Mouse (Mus musculus): ENCODE measurements around the gene Ccdc82.
A peak's percentile ranks its signal among the peaks of the same experiment; 100 is the strongest.

Gene Ccdc82

GRCm38 (mm10) chr9:13246815-13247638, at the start of gene Ccdc82:
Ccdc82 (plus strand) TSS chr9:13246955.
- peak; percentile 70 for DNase-seq (ENCODE audit: low read depth, low spot score)

GRCm38 (mm10) chr9:13200079-13200478, 46.7 kb upstream of the Ccdc82 start:
- no peak for DNase-seq (ENCODE audit: low read depth, low spot score)

DNA sequence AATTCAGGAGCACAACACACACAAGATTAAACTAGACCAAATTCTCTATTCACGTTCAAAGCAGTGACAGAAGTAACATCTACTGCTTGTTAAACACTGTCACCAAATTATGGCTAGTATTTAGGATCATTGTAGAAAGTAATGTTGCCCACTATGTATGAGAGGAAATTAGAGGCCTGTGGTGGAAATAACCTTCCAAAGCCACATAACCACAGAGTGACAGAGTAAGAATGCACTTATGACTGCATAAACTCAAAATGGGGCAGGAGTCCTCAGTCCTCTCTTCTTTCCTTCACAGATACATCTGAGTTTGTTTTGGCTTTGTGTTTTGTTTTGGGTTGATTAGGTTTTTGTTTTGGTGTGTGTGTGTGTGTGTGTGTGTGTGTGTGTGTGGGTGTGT, 43.6 kb upstream of the Ccdc82 start:
- DNase-seq (ENCODE audit: low read depth, low spot score), result no peak

GRCm38 (mm10) chr9:13203681-13204080, 43.1 kb upstream of the Ccdc82 start:
- no peak for DNase-seq (ENCODE audit: low read depth, low spot score)

GRCm38 (mm10) chr9:13206369-13206768, 40.4 kb upstream of the Ccdc82 start:
- no peak for DNase-seq (ENCODE audit: low read depth, low spot score)

DNA sequence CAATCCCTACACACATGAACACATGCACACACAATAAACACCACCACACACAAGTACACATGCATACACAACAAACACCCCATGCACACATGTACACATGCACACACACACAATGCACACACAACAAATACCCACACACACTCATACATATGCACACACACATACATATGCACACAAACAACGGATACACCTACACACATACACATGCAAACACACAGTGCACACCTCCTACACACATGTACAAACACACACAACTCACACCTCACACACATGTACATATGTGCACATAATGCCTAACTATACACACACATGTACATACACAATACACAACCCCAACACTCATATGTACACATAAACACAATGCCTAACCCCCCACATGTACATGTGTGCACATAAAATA, 20.9 kb upstream of the Ccdc82 start:
- DNase-seq (ENCODE audit: low read depth, low spot score), result no peak

GRCm38 (mm10) chr9:13230553-13230952, 16.2 kb upstream of the Ccdc82 start:
- no peak for DNase-seq (ENCODE audit: low read depth, low spot score)

GRCm38 (mm10) chr9:13231545-13232216, 15.1 kb upstream of the Ccdc82 start:
- no peak for DNase-seq (ENCODE audit: low read depth, low spot score)

GRCm38 (mm10) chr9:13242321-13242720, 4.4 kb upstream of the Ccdc82 start:
- no peak for DNase-seq (ENCODE audit: low read depth, low spot score)

- DNase-seq (ENCODE audit: low read depth, low spot score), result no peak
Measured at GRCm38 (mm10) chr9:13245481-13245880, 1.3 kb upstream of the Ccdc82 start, which contains the start of gene Jrkl. Jrkl (minus strand) TSS chr9:13245829.

GRCm38 (mm10) chr9:13248104-13248503, 1.3 kb downstream of the Ccdc82 start:
- DNase-seq (ENCODE audit: low read depth, low spot score), result no peak

GRCm38 (mm10) chr9:13251251-13251650, 4.5 kb downstream of the Ccdc82 start:
- DNase-seq (ENCODE audit: low read depth, low spot score), result no peak

DNA sequence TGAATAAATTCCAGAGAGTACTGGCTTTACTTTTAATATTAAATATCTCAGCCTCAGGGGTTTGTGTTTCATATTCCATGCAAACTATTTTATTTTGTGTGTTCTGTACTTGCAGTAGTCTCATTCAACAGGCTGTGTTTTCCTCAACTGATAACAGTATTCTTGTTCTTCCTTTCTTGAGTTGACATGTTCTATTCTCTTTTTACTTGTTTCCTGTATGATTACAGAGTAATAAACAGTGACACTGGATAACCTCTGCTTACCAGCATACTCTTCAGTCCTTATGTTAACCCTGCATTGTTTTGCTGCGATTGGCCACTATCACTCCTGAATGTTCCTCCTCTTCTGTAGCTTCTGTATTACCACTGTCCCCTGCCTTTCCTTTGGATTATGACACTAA, 10.0 kb downstream of the Ccdc82 start:
- no peak for DNase-seq (ENCODE audit: low read depth, low spot score)

DNA sequence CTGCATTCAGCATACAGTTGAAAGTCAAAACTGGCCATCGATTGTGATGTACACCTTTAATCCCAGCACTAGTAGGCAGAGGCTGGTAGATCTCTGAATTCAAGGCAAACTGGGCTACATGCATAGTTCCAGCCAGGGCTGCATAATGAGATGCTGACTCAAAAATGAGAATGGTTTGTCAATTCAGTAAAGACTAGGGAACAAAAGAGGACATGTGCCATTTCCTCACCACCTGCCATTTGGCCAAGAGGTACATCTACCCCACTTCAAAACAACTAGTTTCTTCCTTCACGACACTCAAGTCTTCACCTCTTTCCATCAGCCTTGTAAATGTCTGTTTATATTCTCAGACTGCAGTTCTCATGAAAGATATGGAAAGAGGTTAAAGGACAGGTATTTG, 11.4 kb downstream of the Ccdc82 start:
- no peak for DNase-seq (ENCODE audit: low read depth, low spot score)

DNA sequence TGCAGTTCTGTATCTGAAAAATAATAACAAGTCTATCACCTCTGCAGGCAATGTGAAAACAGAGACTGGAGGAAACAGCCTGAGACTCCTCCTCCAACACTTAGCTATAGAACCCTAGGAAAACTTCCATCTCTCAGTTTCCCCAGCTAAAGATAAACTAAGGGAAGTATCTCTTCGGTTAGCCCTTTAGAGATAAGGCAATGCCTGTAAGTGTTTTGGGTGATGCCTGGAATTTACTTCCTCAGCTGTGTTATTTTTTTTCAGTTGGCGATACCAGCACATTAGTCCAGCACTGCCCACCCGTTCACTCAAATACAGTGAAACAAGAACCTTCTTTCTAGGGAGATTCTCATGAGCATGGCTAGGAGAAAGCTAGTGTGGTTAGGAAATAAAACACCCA, 14.2 kb downstream of the Ccdc82 start:
- no peak for DNase-seq (ENCODE audit: low read depth, low spot score)

DNA sequence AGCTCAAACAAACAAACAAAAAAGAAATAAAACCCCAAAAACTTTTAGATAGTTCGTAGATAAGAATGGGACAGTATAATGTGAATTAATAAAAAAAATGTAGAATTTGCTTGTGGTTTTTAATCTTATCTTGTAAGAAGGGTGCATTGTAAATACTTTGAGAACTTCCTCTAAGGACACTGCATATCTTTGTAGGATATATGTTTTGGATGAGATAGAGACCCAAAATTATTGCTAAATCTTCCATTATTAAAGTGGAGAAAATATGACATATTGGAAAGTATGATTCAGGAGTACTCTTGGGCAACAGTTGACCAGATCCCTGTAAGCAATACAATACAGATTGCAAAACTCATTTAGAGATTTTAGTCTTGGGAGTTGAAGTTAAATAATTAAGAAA, 26.5 kb downstream of the Ccdc82 start:
- DNase-seq (ENCODE audit: low read depth, low spot score), result no peak

- no peak for DNase-seq (ENCODE audit: low read depth, low spot score)
Measured at GRCm38 (mm10) chr9:13287482-13287881, 40.7 kb downstream of the Ccdc82 start.

- DNase-seq (ENCODE audit: low read depth, low spot score), result peak; percentile 22
Measured at GRCm38 (mm10) chr9:13296274-13297121, 49.7 kb downstream of the Ccdc82 start.

DNA sequence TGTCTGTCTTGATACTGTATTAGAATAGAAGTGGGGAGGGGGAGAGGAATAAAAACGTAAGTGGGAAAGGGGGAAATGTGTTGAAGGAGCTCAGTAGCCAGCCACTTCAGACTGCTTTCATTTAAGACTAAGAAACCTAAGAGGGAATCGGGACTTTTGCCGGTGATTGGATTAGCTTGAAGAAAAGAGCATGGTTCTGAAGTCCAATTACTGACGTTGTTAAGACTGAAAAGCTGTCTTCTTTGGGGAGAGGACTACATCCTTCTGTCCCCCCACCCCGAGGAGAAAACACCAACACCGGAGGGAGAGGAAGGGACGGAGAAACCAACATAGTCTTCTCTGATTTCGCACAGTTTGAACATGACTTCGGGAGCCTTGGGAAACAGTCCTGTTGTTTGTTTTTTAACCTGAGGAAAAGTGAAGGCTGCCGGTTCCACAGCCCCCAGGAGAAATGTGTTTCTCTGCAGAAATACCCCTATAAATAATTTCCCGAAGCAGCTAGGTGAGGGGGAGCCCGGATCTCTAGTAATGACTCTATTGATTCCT, 50.4 kb downstream of the Ccdc82 start:
- no peak for DNase-seq (ENCODE audit: low read depth, low spot score)

DNA sequence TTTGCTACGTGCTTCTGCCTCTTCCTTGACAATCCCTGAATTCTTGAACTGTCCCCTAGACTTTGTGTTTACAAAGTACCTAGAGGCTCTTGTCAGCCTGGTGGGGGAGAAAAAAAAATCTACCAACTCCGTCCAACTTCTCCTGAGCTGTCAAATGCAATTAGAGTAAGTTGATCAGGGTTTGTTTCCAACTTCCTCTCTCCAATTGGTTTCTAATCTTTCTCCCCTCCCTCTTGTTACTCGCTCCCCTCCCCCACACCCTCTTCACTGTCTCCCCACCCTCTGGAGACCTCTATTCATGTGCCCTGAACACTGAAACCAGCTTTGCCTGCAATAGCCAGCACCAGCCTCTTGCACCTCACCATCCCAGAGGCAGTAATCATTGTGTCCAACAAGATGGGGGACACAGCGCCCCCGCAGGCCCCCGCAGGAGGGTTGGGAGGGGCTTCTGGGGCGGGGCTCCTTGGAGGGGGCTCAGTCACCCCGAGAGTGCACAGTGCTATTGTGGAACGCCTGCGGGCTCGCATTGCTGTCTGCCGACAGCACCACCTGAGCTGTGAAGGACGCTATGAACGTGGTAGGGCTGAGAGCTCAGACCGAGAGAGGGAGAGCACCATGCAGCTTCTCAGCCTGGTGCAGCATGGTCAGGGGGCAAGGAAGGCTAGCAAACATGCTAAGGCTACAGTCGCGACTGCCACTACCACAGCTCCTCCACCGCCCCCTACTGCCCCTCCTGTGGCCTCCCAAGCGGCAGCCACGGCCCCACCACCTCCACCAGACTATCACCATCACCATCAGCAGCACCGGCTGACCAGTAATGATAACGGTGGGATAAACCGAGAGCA, 51.1 kb downstream of the Ccdc82 start, which contains the start of gene Maml2:
Gene Maml2, plus strand, starts transcription at position 290 of the 845 bp plus-strand sequence.
- DNase-seq (ENCODE audit: low read depth, low spot score), result no peak

GRCm38 (mm10) chr9:13298513-13298878, 51.7 kb downstream of the Ccdc82 start:
- DNase-seq (ENCODE audit: low read depth, low spot score), result no peak
